Mouse (Mus musculus): ENCODE data around the gene Stau1.
A peak's percentile ranks its signal among the peaks of the same experiment; 100 is the strongest.

DNA sequence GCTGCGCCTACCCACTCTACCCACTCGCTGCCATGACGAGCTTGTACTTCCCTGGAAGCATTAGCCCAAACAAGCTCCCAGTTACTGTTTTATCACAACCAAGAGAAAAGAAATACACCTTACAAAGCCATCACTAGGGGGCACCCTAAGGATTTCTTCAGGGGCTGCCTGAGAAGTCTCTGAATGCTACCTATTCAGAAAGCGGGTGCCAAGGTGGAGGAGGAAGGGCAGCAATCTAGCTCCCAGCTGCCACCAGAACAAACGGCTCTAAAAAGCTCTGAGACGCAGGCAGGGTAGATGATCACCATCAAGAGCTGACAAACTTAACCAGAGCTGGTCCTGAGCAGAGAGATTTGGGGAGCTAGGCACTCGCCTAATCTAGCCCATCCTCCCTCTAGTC, 39.3 kb downstream of the Stau1 start:
- TF ChIP-seq CTCF (IDR thresholded peaks at IDR 0.05; ENCODE audit: low read depth) (peak; percentile 69), EP300 (IDR thresholded peaks at IDR 0.05; ENCODE audit: low read depth) (no peak)

Measured in liver, postnatal 0 days (tissue).